Mouse (Mus musculus) lung, embryonic 16.5 days (tissue): ENCODE measurements around the gene Spata7. TPM values are rescaled to one million over a fixed set of nuclear protein-coding genes. Genes with fewer than 3 reads are reported as not detected.

Experiments used
- ATAC-seq: fragments of 200-750 bp; cut with Nextera tagmentation; 2 replicates; pipeline ENCODE4 v1.8.0; 2017; ENCODE audit warnings: low read depth, mild to moderate bottlenecking, moderate library complexity
- H3K27ac ChIP-seq: fragments of 300-500 bp; sonication (generic); 2 replicates; pipeline ENCODE4 v1.5.1; 2014; ENCODE audit warnings: mild to moderate bottlenecking, control low read depth, low read length
- H3K27me3 ChIP-seq: fragments of 300-500 bp; sonication (generic); 2 replicates; pipeline ENCODE4 v1.6.1; 2014; ENCODE audit warnings: low read depth, low read length, mixed read lengths; ENCODE audit not compliant: control insufficient read depth, insufficient read depth
- H3K36me3 ChIP-seq: fragments of 300-500 bp; sonication (generic); 2 replicates; pipeline ENCODE4 v1.6.1; 2014; ENCODE audit warnings: low read length; ENCODE audit not compliant: control insufficient read depth, insufficient read depth
- H3K4me1 ChIP-seq: fragments of 300-500 bp; sonication (generic); replicated peaks from 2 replicates; pipeline ENCODE4 v1.6.1; 2014; ENCODE audit warnings: low read length, mixed read lengths; ENCODE audit not compliant: control insufficient read depth, insufficient read depth
- H3K4me2 ChIP-seq: fragments of 300-500 bp; sonication (generic); 2 replicates; pipeline ENCODE4 v1.6.1; 2014; ENCODE audit warnings: low read depth, low read length, control low read depth
- H3K4me3 ChIP-seq: fragments of 300-500 bp; sonication (generic); 2 replicates; pipeline ENCODE4 v1.5.1; 2014; ENCODE audit warnings: mild to moderate bottlenecking, low read length, control low read depth
- H3K9ac ChIP-seq: fragments of 300-500 bp; sonication (generic); 2 replicates; pipeline ENCODE4 v1.6.1; 2014; ENCODE audit warnings: low read length, control low read depth
- H3K9me3 ChIP-seq: fragments of 300-500 bp; sonication (generic); 2 replicates; pipeline ENCODE4 v1.6.1; 2016; ENCODE audit warnings: low read length; ENCODE audit not compliant: control insufficient read depth
- WGBS: fragments of 180-500 bp; shearing (Covaris S2); extraction: QIAGEN DNeasy Blood & Tissue Kit; methylation state at CpG from one replicate; pipeline ENCODE4 v1.1.7; 2014; 5-methylcytosine and 5-hydroxymethylcytosine counted together
- polyA plus RNA-seq: library from polyadenylated mRNA; unstranded; fragments of >200 nt; fragmentation: Nextera tagmentation; extraction: Ambion mirVana; gene quantifications from 2 replicates; pipeline ENCODE4 v1.2.1, GENCODE M21; 2015

Spata7 gene
- polyA plus RNA-seq, 1 experiment from 2014 or later, result 15.3 TPM

DNA sequence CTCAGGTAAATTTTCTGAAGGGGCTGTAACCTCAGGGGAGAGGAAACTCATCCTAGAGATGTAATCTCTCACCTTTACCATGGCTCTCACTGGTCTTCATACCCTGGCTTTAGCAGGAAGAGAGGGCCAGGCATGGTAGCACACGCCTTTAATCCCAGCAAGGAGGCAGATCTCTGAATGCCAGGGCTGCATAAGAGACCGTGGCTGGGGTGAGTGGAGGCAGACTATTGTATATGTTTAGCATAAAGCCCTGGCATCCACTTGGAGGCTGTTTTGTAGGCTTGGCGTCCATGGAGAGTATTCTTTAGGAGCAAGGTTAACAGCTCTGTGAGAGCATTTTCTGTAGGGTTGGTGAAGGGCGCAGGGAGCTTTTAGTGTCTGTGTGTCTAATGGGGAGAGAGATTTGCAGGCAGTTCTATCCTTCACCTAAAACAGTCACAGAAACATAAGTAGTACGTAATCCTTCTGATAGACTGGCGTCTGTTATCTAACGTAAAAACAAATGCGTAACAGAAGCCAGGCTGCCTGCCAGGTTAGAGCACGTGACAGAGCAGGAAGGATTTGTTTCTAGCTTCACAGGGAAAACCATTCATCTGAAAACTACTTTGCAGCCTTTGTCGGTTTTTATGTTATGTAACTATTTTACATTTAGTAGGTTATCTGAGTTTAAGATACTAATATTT, 40.3 kb downstream of the Spata7 start:
- Histone ChIP-seq H3K4me2 (no peak overlapping the region), H3K9me3 (no peaks in the 10 kb centered on the region), H3K27me3 (no peaks in the 10 kb centered on the region), H3K4me1 (0 out of 2 replicates have a peak, but pooled peaks cover 2% of the 10 kb centered on the region), H3K9ac (no peak overlapping the region), H3K36me3 (no peaks in the 10 kb centered on the region), H3K27ac (no peak overlapping the region), H3K4me3 (no peak overlapping the region)
- WGBS, result 43% methylated on average over 10 of the region's 10 CpGs
- no peak for ATAC-seq

DNA sequence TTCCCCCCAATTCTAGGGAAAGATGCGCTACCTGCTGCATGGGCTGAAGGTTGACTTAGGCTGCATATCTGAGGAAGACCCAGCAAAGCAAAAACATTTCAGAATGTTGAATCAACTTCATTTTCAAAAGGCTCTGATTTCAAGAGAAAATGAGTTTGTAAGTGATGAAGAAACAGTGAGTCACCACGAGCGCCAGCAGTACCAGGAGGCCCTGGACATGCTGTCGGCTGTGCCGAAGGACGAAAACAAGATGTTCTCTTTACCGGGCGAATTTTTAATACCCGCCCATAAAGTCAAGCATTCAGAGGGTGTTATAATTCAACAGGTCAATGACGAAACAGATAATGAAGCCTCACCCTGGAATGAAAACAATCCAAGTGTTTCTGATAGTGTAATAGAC, 41.1 kb downstream of the Spata7 start:
- H3K27me3 ChIP-seq, result no peaks in the 10 kb centered on the region
- H3K4me3 ChIP-seq, result no peak overlapping the region
- no peak overlapping the region for H3K27ac ChIP-seq
- no peak overlapping the region for H3K9ac ChIP-seq
- WGBS, result 75% methylated on average over 10 of the region's 10 CpGs
- H3K4me2 ChIP-seq, result no peak overlapping the region
- ATAC-seq, result no peak
- H3K36me3 ChIP-seq, result no peaks in the 10 kb centered on the region
- H3K4me1 ChIP-seq, result 0 out of 2 replicates have a peak, but pooled peaks cover 2% of the 10 kb centered on the region
- H3K9me3 ChIP-seq, result no peaks in the 10 kb centered on the region

DNA sequence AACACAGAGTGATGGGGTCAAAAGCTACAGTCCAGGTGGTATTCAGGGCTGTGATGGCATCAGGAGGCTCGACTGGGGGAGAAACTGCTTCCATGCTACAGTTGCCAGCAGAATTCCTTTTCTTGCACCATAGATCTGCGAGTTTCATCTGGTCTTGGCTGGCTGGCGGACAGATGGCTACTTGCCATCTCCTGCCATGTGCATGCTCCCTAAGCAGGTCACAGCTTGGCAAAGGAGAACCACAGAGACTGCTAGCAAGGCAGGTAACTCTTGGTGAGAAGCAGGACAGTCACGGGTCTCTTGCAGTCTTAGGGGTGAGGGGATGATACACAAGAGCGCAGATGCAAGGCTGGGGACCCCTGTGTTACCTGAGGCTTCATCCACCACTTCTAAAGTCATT, 41.9 kb downstream of the Spata7 start:
- Histone ChIP-seq H3K36me3 (no peaks in the 10 kb centered on the region), H3K9ac (no peak overlapping the region), H3K4me2 (no peak overlapping the region), H3K4me3 (no peak overlapping the region), H3K27me3 (no peaks in the 10 kb centered on the region), H3K4me1 (0 out of 2 replicates have a peak, but pooled peaks cover 2% of the 10 kb centered on the region), H3K27ac (no peak overlapping the region), H3K9me3 (no peaks in the 10 kb centered on the region)
- 81% methylated on average over 5 of the region's 5 CpGs for WGBS
- no peak for ATAC-seq

- no peak overlapping the region for H3K9ac ChIP-seq
- H3K36me3 ChIP-seq, result no peaks in the 10 kb centered on the region
- no peak overlapping the region for H3K27ac ChIP-seq
- no peak for ATAC-seq
- 78% methylated on average over 4 of the region's 4 CpGs for WGBS
- 0 out of 2 replicates have a peak, but pooled peaks cover 2% of the 10 kb centered on the region for H3K4me1 ChIP-seq
- H3K9me3 ChIP-seq, result no peaks in the 10 kb centered on the region
- no peak overlapping the region for H3K4me3 ChIP-seq
- H3K4me2 ChIP-seq, result no peak overlapping the region
- no peaks in the 10 kb centered on the region for H3K27me3 ChIP-seq
Measured at GRCm38 (mm10) chr12:98670429-98670828, 42.5 kb downstream of the Spata7 start.

DNA sequence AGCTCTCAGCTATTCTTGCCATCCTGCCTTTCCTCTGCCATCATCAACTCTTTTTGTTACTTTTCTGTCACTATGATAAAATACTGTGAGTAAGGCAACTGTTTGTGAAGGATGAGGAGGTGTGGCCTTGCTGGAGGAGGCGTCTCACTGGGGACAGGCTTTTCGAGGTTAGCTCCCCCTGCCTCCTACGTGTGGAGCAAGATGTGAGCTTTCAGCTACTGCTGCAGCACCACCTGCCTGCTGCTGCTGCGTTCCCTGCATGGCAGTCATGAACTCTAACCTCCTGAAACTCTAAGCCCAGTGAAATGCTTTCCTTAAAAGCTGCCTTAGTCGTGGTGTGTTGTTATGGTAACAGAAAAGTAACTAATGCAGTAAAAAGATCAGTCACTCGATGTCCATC, 45.9 kb downstream of the Spata7 start:
- Histone ChIP-seq H3K9me3 (no peaks in the 10 kb centered on the region), H3K4me2 (no peak overlapping the region), H3K27ac (no peak overlapping the region), H3K27me3 (no peaks in the 10 kb centered on the region), H3K4me3 (no peak overlapping the region), H3K36me3 (0 out of 2 replicates have a peak, but pooled peaks cover 1% of the 10 kb centered on the region), H3K9ac (no peak overlapping the region), H3K4me1 (no peaks in the 10 kb centered on the region)
- WGBS, result 59% methylated on average over 6 of the region's 6 CpGs
- no peak for ATAC-seq

DNA sequence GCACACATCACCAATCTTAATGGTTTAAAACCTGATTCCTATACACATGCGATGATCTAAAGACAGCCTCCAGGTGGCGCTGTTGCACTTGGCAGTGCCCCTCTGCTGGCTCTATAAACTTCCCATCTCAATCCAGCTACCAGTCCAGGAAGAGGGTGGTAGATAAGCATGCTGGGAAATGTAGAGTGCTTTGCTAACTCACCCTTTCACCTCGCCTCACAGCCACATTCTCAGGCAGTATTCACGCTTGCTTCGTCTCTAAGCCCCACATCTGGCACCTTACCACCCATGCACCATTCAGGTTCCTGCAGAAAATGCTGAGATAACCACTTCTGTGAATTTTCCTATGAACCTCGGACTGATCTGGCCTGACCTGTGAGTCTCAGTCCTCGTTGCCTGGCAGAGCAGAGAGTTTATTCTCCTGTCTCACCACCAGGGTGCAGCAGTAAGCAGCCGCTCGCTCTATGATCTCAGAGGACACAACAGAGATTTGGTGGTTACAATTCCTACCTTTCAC, 46.7 kb downstream of the Spata7 start:
- H3K9ac ChIP-seq, result peak overlapping the region; percentile 59; the same call in 1 of the 2 replicates
- peak overlapping the region; percentile 61 for H3K4me2 ChIP-seq
- H3K27ac ChIP-seq, result peak overlapping the region; percentile 74
- ATAC-seq, result peak; percentile 94
- H3K36me3 ChIP-seq, result 0 out of 2 replicates have a peak, but pooled peaks cover 6% of the 10 kb centered on the region
- H3K27me3 ChIP-seq, result no peaks in the 10 kb centered on the region
- no peaks in the 10 kb centered on the region for H3K9me3 ChIP-seq
- no peaks in the 10 kb centered on the region for H3K4me1 ChIP-seq
- 10% methylated on average over 9 of the region's 9 CpGs for WGBS
- peak overlapping the region; percentile 47 for H3K4me3 ChIP-seq

GRCm38 (mm10) chr12:98676861-98677260, 48.9 kb downstream of the Spata7 start:
- Histone ChIP-seq H3K27me3 (no peaks in the 10 kb centered on the region), H3K9ac (no peak overlapping the region), H3K4me2 (no peak overlapping the region), H3K4me3 (no peak overlapping the region), H3K9me3 (no peaks in the 10 kb centered on the region), H3K36me3 (peaks cover 9% of the 10 kb centered on the region; the same call in 1 of the 2 replicates), H3K27ac (no peak overlapping the region), H3K4me1 (no peaks in the 10 kb centered on the region)
- ATAC-seq, result no peak
- 96% methylated on average over 6 of the region's 6 CpGs for WGBS

- Histone ChIP-seq H3K4me3 (no peak overlapping the region), H3K27ac (no peak overlapping the region), H3K36me3 (peaks cover 11% of the 10 kb centered on the region; the same call in 1 of the 2 replicates), H3K4me2 (no peak overlapping the region), H3K4me1 (no peaks in the 10 kb centered on the region), H3K9me3 (no peaks in the 10 kb centered on the region), H3K27me3 (no peaks in the 10 kb centered on the region), H3K9ac (no peak overlapping the region)
- ATAC-seq, result no peak
- WGBS, result 47% methylated on average over 14 of the region's 14 CpGs
Measured at GRCm38 (mm10) chr12:98677336-98677735, 49.4 kb downstream of the Spata7 start.

DNA sequence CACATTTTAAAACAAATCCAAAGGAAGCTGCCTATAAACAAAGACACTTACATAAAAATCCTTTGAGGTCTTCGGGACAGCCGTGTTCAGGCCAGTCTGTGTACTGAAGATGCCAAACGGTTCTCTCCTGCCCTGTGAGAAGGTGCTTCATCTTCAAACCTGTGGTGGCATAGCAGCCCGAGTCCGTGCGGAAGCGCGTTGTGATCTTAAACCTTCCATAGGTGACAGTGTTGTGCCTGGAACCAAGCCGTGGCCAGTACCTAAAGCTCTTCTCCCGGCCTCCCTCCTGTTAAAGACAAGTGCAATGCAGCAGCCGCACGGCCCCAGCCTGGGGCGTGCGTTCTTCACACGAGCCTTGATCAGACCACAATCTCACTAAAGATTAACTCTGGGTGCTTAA, 51.9 kb downstream of the Spata7 start:
- H3K27me3 ChIP-seq, result no peaks in the 10 kb centered on the region
- no peak overlapping the region for H3K4me2 ChIP-seq
- H3K4me1 ChIP-seq, result peaks cover 4% of the 10 kb centered on the region; the same call in 1 of the 2 replicates
- WGBS, result 87% methylated on average over 15 of the region's 15 CpGs
- no peak overlapping the region for H3K9ac ChIP-seq
- H3K27ac ChIP-seq, result no peak overlapping the region
- peaks cover 14% of the 10 kb centered on the region; the same call in 1 of the 2 replicates for H3K36me3 ChIP-seq
- H3K4me3 ChIP-seq, result no peak overlapping the region
- no peaks in the 10 kb centered on the region for H3K9me3 ChIP-seq
- no peak for ATAC-seq
